Mouse (Mus musculus) ovary, adult 18-20 months (tissue): ENCODE data around the gene Sgms1.
A peak's percentile ranks its signal among the peaks of the same experiment; 100 is the strongest.

Experiments used
- DNase-seq: peaks from one replicate; pipeline ENCODE4 v3.0.0; 2022; ENCODE audit warnings: low spot score, mixed read lengths

Gene Sgms1

DNA sequence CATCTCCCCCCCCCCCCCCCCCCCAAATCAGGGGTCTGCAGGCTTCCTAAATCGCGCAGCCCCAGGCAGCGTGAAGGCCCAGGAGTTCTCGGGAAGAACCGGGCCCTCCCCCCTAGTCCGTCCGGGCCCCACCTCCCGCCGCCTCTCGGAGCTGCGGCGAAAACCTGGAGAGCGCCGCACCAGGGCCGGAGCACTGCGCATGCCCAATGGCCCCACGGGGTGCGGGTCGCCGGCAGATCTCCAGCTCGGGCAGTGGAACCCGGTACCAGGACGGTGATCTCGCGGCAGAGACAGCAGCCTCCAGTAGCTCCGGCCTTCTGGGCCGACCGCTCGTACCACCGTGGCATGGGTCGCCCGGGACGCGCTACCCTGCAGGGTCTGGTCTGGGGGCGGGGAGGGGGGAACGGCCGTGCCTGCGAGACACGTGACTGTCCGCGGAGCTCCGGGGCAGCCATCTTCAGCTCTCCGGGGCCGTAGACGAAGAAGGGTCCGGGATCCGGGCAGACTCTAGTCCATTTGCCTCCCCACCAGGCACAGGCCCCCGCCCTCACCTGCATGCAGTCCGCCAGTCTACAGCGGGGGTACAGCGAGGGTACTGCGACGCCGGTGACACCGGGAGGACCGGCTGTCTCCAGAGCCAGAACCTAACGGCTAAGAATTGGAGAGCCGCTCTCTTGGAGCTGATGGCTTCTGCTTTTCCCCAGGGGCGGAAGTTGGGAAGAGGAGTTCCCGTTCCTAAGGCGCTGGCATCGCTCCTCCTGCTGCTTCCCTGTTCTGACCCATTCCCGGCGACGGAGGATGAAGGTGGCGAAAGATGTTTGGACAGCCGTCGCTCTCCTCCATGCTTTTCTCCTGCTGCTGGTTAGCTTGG lies at the start of gene Sgms1:
Gene Sgms1, minus strand, starts transcription at position 714 of the 871 bp plus-strand sequence.
- DNase-seq = peak; percentile 89

DNA sequence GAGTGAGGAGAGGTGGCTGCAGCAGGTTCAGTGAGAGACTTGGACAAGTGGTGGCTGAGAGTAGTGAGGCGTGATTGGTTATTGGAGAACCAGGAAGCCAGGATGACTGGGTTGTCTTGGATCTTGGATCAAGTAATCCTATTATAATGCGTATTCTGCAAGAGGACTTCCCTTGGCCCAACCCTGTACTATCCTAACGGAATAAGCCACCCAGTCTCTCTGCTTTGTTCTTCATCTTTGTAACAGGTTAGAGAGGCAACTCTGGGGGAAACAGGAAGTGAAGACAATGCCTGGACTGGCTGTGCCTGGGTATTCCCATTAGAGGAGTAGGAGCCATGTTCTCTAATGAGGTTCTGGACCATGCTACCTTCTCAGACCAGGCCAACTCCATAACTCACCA lies 36.3 kb upstream of the Sgms1 start:
- no peak for DNase-seq

DNA sequence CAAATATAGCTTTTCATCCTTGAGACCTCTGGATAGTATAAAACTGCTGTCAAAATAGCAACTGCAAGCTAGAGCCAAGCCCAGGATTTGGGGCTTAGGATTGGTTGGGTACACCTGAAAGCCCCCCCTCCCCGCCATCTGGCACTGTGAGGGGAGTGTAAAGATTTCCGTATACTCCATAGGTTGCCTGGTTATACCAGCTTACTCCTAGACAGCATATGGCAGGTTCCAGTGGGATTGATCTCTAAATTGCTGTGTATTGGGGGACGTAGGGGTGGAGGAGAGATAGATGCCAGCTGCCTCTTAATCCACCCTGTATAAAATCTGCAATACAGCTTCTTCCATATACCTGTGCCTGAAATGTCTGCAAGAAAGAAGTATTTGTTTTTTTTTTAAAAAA lies 35.2 kb upstream of the Sgms1 start:
- no peak for DNase-seq

DNA sequence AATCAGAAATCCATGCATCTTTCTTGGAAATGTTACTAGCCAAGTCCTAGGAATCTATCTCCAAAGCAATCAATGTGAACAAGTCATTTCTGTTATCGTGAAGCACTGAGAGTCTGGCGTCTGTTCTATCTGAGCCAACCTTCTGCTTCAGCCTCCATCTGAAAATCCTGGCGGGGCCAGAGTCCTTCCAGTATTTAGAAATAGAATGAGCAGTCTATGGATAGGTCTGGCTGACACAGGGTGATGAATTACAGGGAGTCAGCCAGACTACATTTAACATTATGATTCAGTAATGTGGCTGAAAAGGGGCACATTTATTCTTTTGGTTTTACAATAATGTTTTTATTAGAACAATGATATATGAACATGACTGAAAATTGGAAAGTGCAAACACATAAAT lies 29.6 kb upstream of the Sgms1 start:
- no peak for DNase-seq

DNA sequence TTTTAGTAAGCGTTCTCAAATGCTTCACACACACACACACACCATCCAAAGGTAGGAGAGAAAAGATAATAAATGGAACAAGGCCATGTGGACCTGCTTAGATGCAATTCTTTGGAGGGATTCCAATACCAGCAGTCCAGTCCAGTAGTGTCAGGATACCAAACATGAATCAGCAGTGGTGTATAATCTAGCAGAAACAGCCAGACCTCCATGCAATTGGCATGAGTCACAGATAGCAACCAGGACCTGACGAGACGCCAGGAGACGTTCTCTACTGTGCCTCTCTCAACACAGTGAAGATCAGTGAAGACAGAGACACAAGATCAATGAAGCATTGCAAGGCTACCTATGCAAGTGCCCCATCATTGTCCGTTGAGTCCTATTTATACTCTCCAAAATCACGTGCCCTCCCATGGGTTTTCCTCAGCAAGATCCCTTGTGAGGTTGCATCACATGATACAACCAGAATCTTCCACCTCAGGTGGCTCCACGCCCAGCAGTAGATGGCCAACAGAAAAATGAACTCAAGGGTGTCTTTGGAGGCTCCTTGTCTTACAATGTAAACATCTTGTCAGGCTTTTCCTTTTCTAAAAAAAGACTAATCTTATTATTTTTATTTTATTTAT lies 27.3 kb upstream of the Sgms1 start:
- DNase-seq = peak; percentile 24

DNA sequence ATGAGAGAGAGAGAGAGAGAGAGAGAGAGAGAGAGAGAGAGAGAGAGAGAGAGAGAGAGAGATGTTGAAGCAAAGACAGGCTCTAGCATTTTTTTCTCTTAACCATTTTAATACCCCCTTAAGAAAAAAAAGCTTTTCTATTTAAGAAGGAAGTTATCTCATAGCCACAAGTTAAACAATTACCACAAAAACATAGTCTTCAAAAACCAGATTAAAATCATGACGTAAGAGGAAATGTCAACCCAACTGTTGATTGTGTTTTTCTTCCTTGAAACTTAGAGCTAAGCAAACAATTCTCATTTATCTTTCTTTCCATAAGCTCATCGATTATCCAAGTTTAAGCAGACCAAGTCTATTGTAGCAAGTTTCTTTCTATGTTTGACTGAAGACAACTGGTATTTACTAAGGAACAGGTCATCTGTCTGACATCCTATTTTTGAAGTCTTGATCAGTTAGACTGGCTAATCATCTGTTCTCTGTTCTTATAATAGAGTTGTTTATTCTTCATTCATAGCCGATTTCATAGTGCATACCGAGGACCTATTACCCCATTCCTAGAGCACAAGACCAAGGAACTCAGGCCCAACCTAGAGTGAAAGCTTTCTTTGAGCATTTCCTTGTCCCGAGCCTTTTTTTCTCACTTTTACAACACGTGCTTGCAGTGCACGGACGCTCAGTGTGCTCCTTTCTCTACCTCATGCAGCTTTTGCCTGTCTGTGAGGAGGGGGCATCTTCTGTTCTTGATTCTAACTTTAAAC lies 20.3 kb upstream of the Sgms1 start:
- no peak for DNase-seq

DNA sequence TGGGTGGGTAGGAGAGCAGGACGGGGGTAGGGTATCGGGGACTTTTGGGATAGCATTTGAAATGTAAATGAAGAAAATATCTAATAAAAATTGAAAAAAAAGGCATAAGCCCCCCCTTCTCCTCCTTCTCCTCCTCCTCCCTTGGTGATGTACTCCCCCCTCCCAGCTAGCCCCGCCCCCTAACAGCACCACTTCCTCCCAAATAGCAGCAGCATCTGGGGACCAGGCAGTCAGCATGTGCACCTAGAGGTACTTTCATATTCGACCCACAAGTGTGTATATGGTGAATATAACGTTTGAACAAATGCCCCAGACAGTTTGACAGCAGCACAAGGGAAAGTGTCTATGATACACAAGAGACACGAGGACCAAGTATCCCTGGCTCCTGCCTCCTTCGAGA lies 17.2 kb upstream of the Sgms1 start:
- no peak for DNase-seq

DNA sequence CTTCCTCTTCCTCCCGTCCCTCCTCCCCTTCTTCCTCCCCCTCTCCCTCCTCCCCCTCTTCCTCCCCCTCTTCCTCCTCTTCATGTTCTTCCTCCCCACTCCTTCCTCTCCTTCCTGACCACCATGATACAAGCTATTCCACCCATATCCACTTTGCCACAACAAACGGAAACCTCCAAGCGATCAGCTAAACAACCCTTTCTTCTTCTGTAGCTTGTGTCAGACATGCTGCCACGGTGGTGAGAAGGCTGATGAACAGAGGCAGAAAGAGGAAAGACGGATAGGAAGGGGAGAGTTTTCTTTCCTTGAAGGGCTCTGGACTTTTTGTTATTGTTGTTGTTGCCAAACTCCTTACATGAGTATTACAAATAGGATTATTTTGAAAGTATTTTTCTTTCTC lies 14.9 kb upstream of the Sgms1 start:
- DNase-seq = no peak

DNA sequence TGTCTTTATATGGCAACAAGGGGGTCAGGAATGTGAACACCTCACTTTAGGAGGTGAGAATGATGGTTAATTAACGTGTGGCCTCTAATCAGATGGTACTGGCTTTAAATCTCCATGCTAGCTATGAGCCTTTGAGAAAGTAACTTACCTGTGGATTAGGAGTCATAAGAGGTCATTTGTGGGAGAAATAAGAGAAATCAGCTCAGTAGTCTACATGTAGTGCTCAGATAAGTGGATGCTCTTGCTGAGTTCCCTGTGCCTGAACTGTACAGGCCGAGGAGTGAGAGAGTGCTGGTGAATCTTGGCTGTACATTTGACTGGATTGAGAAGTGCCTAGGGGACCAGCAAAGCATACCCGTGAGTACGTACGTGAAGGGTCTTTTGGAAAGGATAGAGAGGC lies 14.3 kb upstream of the Sgms1 start:
- DNase-seq = no peak

DNA sequence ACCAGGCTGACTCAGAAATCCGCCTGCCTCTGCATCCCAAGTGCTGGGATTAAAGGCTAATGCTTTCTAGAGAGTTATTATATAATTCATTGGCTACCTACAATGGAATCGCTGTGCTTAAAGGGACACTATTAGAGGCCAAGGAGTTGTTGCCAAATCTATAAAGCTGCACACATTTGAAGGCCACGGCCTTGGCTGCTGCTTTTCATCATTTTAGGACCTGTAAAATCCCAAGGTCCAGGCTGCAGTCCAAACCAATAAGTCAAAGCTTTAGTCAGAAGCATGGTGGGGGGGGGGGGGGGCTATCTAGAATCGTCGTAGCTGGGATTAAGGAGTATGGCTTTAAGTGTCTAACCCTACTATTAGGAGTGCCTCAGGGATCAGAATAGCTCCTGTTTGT lies 9.0 kb upstream of the Sgms1 start:
- peak; percentile 55 for DNase-seq

DNA sequence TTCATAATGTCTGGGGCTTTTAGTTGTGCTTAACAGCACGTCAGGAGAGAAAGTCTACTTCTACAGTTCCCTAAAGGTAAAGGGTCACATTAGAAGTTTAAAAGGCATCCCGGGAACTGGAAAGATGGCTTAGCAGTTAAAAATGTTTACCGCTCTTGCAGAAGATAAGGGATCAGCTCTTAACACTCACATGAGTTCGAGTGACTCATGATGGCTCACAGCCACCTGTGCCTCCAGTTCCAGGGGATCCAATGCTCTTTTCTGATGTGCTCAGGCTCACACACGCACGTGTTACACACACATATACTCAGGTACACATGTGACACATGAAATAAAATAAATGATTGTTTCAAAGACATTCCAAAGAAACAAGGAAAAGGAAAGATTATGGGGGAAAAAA lies 6.8 kb upstream of the Sgms1 start:
- no peak for DNase-seq

DNA sequence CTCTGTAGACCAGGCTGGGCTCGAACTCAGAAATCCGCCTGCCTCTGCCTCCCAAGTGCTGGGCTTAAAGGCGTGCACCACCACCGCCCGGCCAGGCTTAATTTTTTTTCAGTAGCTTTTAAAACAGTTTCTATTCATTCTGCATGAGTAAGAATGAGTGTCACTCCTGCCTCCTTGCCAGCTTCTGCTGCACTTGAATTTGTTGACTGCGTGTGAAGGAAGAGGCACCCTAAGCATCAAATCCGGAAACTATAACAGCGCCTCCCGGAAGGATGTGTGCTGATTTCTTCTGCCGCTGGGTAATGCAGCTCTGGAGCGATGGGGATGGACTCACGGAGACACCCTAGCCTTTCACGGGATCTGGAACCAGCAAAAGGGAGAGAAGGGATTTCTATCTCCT lies 5.3 kb upstream of the Sgms1 start:
- DNase-seq = no peak

DNA sequence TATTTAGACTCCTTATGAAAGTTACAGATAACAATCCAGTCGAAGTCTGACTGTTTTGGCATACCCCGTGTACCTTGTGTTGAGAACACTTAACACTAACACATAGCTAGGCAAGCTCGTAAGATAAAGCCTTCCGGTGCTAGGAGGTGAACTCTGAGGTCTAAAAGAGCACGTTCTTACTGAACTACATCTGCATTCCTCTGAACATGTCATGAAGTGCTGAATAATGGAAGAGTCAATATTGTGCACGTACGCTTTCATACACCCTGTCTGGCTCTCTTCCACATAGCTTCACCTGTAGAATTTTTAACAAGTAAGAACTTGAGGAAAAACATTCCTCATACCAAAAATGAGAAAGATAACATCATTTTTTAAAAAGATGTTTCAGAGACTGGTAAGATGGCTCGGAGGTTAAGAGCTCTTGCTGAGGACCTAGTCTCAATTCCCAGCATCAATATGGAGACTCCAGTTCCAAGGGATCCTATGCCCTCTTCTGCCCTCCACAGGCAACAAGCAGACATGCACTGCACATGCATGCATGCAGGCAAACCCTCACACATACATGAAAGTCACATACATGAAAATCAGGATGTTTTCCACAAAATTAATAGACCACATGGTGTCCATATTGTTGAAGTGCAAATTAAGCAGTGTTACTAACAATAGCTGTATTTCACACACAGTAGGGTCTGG lies 4.4 kb upstream of the Sgms1 start:
- no peak for DNase-seq

DNA sequence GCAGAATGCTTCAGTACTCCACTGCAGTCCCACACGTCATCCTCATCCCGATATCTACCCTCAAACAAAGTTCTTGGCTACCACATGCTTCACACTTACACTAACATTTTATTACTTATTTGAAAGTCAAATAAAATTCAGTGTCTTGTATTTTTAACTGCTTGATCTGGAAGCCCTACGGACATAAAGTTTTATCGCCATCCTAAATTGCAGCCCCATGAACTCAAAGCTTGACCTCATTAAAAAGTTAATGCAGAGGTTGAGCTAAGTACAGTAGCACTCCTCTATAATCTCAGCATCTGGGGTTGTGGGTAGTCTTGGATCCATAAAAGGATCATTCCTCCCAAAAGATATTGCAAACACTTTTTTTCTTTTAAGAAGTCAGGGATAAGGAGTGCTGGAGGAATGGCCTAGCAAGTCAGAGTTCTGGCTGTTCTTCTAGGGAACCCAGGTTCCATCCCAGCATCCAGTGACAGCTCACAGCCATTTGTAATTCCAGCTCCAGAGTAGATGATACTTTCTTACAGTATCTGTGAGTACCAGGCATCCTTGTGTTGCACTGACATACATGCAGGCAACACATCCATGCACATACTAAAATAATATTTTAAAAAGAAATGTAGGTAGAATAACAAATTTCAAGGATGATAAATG lies 3.7 kb upstream of the Sgms1 start:
- DNase-seq = no peak

DNA sequence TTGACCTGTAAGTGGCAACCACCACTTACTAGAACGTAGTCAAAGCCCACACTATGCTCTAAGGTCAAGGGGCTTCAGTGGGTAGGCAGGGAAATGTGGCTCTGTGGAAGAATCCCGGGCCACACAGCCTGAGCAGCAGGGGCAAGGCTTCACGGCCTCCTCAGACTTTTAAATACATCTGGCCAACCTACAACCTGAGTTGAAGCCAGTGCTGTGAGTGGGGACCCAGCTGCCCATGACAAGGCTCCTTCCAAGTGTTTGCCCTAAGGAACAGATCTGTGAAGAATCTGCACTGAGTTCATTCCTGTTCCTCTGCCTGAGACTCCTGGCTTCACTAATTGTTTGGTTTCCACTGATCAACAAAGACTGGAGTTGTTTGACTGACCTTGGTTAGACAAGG lies 1.9 kb upstream of the Sgms1 start:
- DNase-seq = no peak

DNA sequence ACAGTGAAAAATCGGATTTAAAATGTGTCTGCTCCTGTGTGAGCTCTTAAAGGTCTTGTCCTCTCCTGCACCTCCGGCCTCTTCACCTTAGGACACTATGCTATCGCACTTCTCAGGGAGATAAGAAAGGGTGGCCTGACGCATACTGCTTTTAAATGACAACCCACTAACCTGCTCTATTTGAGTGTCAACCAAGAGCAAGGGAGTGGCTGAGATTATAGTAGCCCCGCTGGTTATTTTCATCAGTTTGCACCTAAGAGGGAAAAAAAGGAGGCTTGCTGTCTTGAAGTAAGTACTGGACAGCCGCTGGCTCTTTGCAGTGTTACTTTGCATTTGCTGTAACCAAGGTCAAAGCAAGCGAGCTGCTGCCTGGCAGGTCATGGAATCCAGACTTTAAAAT lies 602 bp upstream of the Sgms1 start:
- DNase-seq = no peak

DNA sequence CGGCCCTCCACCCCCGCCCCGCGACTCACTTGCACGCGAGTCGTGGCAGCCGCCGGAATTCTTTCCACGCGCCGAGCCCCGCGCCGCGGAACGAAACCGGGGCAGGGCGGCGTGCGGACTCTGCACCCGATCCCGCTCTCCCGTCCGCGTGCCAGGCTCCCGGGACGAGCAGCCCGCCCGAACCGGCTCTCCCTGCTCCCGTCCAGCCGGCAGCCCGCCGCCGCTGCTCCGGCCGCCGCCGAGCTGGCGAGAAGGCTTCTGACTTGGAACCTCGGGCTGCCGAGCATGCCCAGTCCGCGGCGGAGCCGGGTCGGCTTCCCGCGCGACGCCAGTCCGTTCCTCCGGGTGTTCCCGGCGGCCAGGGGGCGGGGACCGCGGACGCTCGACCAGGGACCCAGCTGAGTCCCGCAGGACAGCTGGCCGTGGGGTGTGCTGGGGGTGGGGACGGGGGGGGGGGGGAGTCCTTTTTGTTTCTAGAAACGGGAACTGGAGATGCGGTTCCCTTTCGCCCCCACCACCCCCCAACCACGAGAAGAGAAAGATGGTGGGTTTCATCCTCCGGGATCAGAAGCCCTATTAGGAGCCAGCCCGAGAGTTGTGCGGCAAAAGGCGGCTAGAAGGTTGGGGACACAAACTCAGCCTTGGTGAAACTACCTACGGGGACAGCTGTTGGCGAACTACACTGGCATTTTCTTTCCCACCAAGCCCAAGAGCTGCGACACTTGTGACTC lies 1.2 kb downstream of the Sgms1 start:
- peak; percentile 93 for DNase-seq

DNA sequence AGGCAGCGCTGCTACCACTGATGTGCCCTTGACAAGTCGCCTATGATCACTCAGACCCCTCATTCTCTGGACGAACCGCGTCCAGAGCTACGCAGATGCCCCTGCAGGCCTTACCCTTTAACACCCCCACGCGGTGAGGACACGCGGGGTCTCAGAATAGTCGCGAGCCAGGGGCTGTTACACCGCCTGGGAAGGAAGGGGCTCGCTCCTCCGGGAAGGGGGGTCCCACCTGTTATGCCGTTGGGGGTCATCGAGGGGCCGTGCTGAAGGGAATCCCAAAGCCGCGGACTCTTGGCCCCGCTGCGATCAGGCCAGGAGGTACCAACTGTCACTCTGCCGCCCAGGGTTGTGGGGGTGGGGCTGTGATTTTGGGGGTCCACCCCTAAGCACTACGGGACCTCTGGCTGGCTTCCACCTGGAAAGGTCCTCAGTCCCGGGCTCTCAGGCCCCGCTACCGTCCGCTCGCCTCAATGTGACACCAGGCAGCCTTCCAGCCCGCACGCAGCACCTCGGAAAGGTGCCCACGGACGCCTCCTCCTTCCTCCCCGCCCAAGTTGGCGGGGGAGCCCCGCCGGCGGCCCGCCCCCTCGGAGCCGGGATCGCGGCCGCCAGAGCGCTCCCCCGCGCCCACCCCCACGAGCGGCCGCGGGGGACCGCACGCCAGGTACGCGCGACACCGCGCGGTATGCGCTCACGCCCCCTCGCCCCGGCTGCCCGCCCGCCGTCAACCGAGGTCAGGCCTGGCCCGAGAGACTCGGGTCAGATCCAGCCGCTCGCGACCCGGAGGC lies 1.9 kb downstream of the Sgms1 start:
- peak; percentile 41 for DNase-seq

DNA sequence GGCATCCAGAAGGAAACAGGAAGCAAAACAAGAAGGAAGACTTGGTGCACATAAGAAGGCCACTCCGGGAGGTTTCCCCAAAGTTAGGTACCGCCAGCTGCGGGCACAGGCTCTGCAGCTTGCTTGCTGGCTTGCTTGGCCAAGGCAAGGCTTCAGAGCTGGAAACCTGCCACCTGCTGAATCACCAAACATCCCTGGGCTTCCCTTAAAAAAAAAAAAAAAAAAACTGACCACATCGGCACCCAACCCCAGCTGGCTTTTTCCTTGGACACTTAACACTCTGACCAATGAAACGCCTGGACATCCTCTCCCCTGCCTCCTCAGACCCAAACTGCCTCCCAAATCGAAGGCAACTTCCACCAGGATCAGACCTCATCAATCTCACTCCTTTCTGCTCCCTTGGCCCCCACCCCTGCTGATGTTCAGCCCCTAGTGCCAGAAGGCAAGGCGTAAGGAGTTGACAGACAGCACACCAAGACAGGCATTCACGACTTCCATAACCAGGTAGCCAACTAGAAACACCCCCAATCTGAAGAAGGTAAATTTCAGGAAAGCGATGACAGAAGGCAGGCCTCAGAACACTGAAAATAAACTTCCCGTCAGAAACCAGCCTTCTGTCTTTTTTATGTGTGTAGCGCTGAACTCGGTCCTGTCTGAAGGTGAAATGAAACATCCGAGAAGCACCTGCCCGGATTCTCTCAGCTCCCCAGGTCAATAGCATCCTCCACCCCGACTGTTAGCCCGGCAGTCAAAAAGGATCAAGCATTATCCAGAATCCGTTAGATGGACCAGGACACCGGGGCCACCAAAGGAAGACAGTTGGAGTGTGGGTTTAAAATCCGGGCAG lies 2.7 kb downstream of the Sgms1 start:
- peak; percentile 81 for DNase-seq
